Mouse (Mus musculus): ENCODE results near the gene Stum.

GRCm38 (mm10) chr1:180387750-180388480 lies 95.4 kb downstream of the Stum start:
- TF ChIP-seq POLR2A (IDR thresholded peaks at IDR 0.05; ENCODE audit: borderline replicate concordance, low read depth, low read length): no peak
- 0 out of 2 replicates have a peak, but pooled peaks have one; percentile 30 for TF ChIP-seq CTCF (IDR thresholded peaks at IDR 0.05; ENCODE audit: low read depth, low read length)

Measured in bone marrow macrophage, adult 2 months (primary cell).